Mouse (Mus musculus): Measurements from ENCODE around the gene Hectd3. TPM values are rescaled to one million over a fixed set of nuclear protein-coding genes. Genes with fewer than 3 reads are reported as not detected.

Gene Hectd3
- polyA plus RNA-seq, 1 experiment from 2014 or later, result 11.5 TPM

DNA sequence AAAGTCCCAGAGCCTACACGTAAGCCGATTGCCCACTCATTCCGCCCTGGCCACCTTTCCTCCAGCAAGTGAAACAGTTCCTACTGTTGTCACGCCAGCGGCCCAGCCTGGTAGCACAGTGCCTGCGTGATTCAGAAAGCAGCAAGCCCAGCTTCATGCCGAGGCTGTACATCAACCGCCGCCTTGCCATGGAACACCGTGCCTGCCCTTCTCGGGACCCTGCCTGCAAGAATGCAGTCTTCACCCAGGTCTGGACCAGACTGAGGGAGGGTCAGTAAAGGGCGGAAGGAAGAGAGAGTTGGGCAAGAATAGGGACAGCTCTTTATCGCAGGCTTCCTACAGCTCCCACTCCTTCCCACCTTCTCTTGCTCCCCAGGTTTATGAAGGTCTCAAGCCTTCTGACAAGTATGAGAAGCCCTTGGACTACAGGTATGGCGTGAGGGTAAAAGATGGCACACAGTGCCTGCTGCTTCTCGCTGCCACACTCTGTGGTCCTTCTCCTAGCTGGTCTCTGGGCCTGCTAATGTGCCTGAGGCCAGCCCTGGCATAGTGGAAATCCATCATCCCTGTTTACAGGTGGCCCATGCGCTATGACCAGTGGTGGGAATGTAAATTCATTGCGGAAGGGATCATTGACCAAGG is 4.5 kb downstream of the Hectd3 start:
- no peaks in the 10 kb centered on the region for H3K27me3 ChIP-seq
- no peak overlapping the region for H3K9ac ChIP-seq
- H3K9me3 ChIP-seq, result no peaks in the 10 kb centered on the region
- no peak overlapping the region for H3K4me3 ChIP-seq
- H3K36me3 ChIP-seq, result peaks cover 54% of the 10 kb centered on the region
- H3K4me1 ChIP-seq, result peaks cover 28% of the 10 kb centered on the region
- H3K4me2 ChIP-seq, result no peak overlapping the region
- no peak for ATAC-seq (ENCODE audit: insufficient number of reproducible peaks, low FRiP score, low TSS enrichment, low read depth)
- WGBS, result 93% methylated on average over 17 of the region's 17 CpGs
- H3K27ac ChIP-seq, result no peak overlapping the region

DNA sequence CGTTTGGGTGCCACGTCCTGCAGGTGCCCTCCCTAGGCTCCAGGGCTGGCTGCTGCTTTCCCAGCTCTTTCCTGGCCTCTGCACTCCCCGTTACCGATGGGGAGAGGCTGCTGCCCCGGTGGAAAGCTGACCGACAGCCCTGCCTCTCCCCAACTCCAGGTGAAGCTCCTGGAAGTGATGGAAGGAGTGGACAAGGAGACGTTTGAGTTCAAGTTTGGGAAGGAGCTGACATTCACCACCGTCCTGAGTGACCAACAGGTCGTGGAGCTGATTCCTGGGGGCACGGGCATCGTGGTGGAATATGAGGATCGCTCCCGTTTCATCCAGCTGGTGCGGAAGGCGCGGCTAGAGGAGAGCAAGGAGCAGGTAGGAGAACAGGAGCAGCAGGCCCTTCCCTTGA is 6.8 kb downstream of the Hectd3 start:
- Histone ChIP-seq H3K36me3 (peaks cover 55% of the 10 kb centered on the region), H3K27me3 (no peaks in the 10 kb centered on the region), H3K4me1 (peaks cover 12% of the 10 kb centered on the region), H3K27ac (no peak overlapping the region), H3K4me3 (no peak overlapping the region), H3K4me2 (no peak overlapping the region), H3K9ac (no peak overlapping the region), H3K9me3 (no peaks in the 10 kb centered on the region)
- 90% methylated on average over 16 of the region's 16 CpGs for WGBS
- no peak for ATAC-seq (ENCODE audit: insufficient number of reproducible peaks, low FRiP score, low TSS enrichment, low read depth)

- no peaks in the 10 kb centered on the region for H3K9me3 ChIP-seq
- no peaks in the 10 kb centered on the region for H3K27me3 ChIP-seq
- WGBS, result 50% methylated on average over 38 of the region's 38 CpGs
- H3K4me2 ChIP-seq, result peak overlapping the region; percentile 22; the same call in 1 of the 2 replicates
- H3K4me1 ChIP-seq, result peaks cover 20% of the 10 kb centered on the region
- H3K36me3 ChIP-seq, result peaks cover 55% of the 10 kb centered on the region
- no peak overlapping the region; the same call in 1 of the 2 replicates for H3K9ac ChIP-seq
- H3K4me3 ChIP-seq, result peak overlapping the region; percentile 10; the same call in 1 of the 2 replicates
- no peak overlapping the region for H3K27ac ChIP-seq
- no peak for ATAC-seq (ENCODE audit: insufficient number of reproducible peaks, low FRiP score, low TSS enrichment, low read depth)
Observed at GRCm38 (mm10) chr4:117002543-117003521, 7.7 kb downstream of the Hectd3 start.

- Histone ChIP-seq H3K27me3 (no peaks in the 10 kb centered on the region), H3K4me1 (peaks cover 20% of the 10 kb centered on the region), H3K27ac (no peak overlapping the region), H3K4me2 (no peak overlapping the region), H3K9ac (no peak overlapping the region), H3K9me3 (no peaks in the 10 kb centered on the region), H3K4me3 (no peak overlapping the region), H3K36me3 (peaks cover 41% of the 10 kb centered on the region)
- ATAC-seq (ENCODE audit: insufficient number of reproducible peaks, low FRiP score, low TSS enrichment, low read depth), result no peak
- 84% methylated on average over 4 of the region's 4 CpGs for WGBS
Observed at GRCm38 (mm10) chr4:117004649-117005048, 9.5 kb downstream of the Hectd3 start.

DNA sequence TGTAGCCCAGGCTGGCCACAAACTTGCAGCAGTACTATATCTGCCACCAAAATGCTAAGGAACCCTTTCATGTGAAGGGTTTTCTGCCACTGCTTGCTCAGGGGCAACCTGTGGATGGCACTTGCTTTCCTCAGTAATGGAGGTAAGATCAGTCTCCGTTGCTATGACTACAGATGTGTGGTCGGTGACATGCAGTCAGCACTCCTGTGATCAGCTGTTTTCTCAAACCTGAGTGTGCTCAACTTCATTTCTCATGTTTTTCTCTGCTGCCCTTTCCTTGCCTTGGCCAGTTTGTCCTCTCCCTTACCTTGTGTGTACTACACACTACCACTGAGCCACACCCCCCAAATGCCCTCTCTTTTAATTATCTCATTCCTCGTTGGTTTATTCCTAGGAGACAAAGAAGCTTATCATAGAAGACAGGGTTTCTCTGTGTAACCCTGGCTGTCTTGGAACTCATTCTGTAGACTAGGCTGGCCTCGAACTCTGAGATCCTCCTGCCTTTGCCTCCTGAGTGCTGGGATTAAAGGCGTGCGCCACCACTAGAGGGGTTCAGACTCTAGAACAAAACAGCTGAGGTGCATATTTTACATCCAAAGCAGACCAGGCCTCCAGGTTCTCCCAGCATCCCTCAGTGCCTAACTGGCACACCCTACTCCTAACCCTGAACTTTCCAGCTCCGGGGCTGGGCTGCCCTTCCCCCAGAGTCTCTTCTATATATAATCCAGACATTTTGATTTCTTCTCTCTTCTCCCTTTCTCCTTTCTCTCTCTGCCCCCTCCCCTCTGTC is 10.7 kb downstream of the Hectd3 start:
- H3K27ac ChIP-seq, result no peak overlapping the region
- no peak overlapping the region for H3K4me2 ChIP-seq
- no peak overlapping the region for H3K4me3 ChIP-seq
- ATAC-seq (ENCODE audit: insufficient number of reproducible peaks, low FRiP score, low TSS enrichment, low read depth), result no peak
- H3K36me3 ChIP-seq, result peaks cover 30% of the 10 kb centered on the region
- peaks cover 20% of the 10 kb centered on the region for H3K4me1 ChIP-seq
- WGBS, result 74% methylated on average over 7 of the region's 7 CpGs
- H3K9ac ChIP-seq, result no peak overlapping the region
- H3K27me3 ChIP-seq, result no peaks in the 10 kb centered on the region
- H3K9me3 ChIP-seq, result no peaks in the 10 kb centered on the region

DNA sequence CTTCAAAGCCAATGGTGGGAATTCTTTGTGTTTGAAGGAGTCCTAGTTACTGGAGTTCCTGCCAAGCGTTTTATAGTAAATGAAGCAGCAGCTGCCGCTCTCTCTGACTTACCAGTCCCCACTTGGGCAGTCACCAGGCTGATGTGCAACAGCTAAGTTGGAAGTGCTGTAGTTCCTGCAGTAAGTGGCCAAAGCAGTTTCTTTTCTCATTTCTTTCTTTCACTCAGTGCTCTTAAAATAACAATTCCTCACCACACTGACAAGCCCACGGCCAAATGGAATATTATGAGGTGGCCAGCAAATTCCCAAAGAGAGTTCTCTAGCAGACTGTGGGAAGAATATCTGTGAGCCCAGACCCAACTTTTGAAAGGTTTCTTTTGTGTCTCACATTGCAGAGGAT is 11.9 kb downstream of the Hectd3 start:
- Histone ChIP-seq H3K9me3 (no peaks in the 10 kb centered on the region), H3K4me3 (no peak overlapping the region), H3K4me1 (peaks cover 20% of the 10 kb centered on the region), H3K27ac (peak overlapping the region; percentile 54), H3K27me3 (no peaks in the 10 kb centered on the region), H3K4me2 (no peak overlapping the region), H3K36me3 (peaks cover 20% of the 10 kb centered on the region; the same call in 1 of the 2 replicates), H3K9ac (no peak overlapping the region)
- WGBS, result 59% methylated on average over 3 of the region's 3 CpGs
- no peak for ATAC-seq (ENCODE audit: insufficient number of reproducible peaks, low FRiP score, low TSS enrichment, low read depth)

GRCm38 (mm10) chr4:117010231-117010630 is 15.1 kb downstream of the Hectd3 start:
- Histone ChIP-seq H3K9ac (no peak overlapping the region), H3K9me3 (no peaks in the 10 kb centered on the region), H3K4me1 (peaks cover 11% of the 10 kb centered on the region; the same call in 1 of the 2 replicates), H3K27me3 (no peaks in the 10 kb centered on the region), H3K4me3 (no peak overlapping the region), H3K27ac (no peak overlapping the region), H3K36me3 (no peaks in the 10 kb centered on the region), H3K4me2 (no peak overlapping the region)
- 79% methylated on average over 5 of the region's 5 CpGs for WGBS
- no peak for ATAC-seq (ENCODE audit: insufficient number of reproducible peaks, low FRiP score, low TSS enrichment, low read depth)

DNA sequence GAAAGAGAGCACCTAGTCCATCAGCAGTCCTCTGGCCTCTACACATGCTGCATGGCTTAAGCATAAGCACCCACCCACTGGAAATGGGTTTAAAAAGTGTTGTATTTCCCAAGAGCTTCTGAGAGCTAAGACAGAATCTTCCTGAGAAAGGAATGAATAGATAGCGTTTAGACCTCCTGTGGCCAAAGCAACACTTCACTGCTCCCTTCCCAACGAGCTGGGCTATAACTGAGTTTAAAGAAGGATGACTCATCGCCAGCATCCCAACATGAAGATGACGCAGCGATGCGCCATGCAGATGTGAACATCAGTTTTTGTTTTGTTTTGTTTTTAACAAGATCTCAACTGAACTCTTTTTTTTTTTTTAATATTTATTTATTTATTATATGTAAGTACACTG is 18.5 kb downstream of the Hectd3 start:
- Histone ChIP-seq H3K36me3 (no peaks in the 10 kb centered on the region), H3K4me2 (no peak overlapping the region), H3K4me1 (no peaks in the 10 kb centered on the region), H3K9me3 (no peaks in the 10 kb centered on the region), H3K27ac (no peak overlapping the region), H3K4me3 (no peak overlapping the region), H3K9ac (no peak overlapping the region), H3K27me3 (no peaks in the 10 kb centered on the region)
- ATAC-seq (ENCODE audit: insufficient number of reproducible peaks, low FRiP score, low TSS enrichment, low read depth), result no peak
- WGBS, result 91% methylated on average over 6 of the region's 6 CpGs

DNA sequence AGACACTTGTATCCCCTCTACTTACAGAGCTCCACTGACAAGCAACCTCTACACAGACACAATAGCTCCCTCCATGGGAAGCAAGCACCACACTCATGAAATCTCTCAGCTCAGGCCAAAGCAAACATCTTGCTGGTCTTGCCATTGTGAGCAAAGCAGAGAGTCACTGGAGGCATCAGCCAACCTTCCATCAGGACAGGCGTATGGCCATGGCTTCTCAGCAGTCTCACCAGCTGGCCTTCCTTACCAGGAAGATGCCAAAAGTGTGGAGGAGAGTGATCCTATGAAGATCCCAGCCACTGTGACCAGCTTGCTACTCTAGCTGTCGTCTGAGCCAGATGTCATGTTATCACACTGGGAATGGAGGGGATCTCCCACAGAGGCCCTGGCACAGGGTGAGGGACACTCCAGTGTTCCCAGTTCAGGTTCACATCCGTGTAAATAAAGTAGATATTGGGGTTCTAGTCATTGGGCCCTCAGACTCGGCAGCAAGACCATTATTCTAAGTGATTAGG is 19.8 kb downstream of the Hectd3 start:
- Histone ChIP-seq H3K27ac (no peak overlapping the region), H3K4me1 (peaks cover 2% of the 10 kb centered on the region; the same call in 1 of the 2 replicates), H3K27me3 (no peaks in the 10 kb centered on the region), H3K9me3 (no peaks in the 10 kb centered on the region), H3K4me3 (no peak overlapping the region), H3K4me2 (no peak overlapping the region), H3K9ac (no peak overlapping the region), H3K36me3 (no peaks in the 10 kb centered on the region)
- ATAC-seq (ENCODE audit: insufficient number of reproducible peaks, low FRiP score, low TSS enrichment, low read depth), result no peak
- WGBS, result 58% methylated on average over 4 of the region's 4 CpGs

- Histone ChIP-seq H3K4me1 (peaks cover 10% of the 10 kb centered on the region), H3K9me3 (no peaks in the 10 kb centered on the region), H3K27me3 (no peaks in the 10 kb centered on the region), H3K36me3 (peaks cover 7% of the 10 kb centered on the region), H3K27ac (no peak overlapping the region), H3K4me3 (no peak overlapping the region), H3K4me2 (no peak overlapping the region), H3K9ac (no peak overlapping the region)
- WGBS, result 74% methylated on average over 2 of the region's 2 CpGs
- no peak for ATAC-seq (ENCODE audit: insufficient number of reproducible peaks, low FRiP score, low TSS enrichment, low read depth)
Observed at GRCm38 (mm10) chr4:117017738-117018137, 22.6 kb downstream of the Hectd3 start.

- Histone ChIP-seq H3K27me3 (no peaks in the 10 kb centered on the region), H3K4me3 (no peak overlapping the region), H3K36me3 (peaks cover 13% of the 10 kb centered on the region), H3K4me1 (peaks cover 10% of the 10 kb centered on the region), H3K27ac (no peak overlapping the region), H3K9me3 (no peaks in the 10 kb centered on the region), H3K9ac (no peak overlapping the region), H3K4me2 (no peak overlapping the region)
- 84% methylated on average over 7 of the region's 7 CpGs for WGBS
- no peak for ATAC-seq (ENCODE audit: insufficient number of reproducible peaks, low FRiP score, low TSS enrichment, low read depth)
Observed at GRCm38 (mm10) chr4:117018327-117018726, 23.2 kb downstream of the Hectd3 start.
